Mouse (Mus musculus) lung, postnatal 0 days (tissue): Measurements from ENCODE around the gene Mtnr1b.

Source experiments
- CTCF ChIP-seq: IDR thresholded peaks from 2 replicates; pipeline ENCODE4 v1.5.1; 2016; ENCODE audit warnings: antibody characterized with exemption, mild to moderate bottlenecking
- EP300 ChIP-seq: IDR thresholded peaks from 2 replicates; pipeline ENCODE4 v1.6.1; 2016; ENCODE audit warnings: antibody characterized with exemption, mild to moderate bottlenecking, control low read depth

DNA sequence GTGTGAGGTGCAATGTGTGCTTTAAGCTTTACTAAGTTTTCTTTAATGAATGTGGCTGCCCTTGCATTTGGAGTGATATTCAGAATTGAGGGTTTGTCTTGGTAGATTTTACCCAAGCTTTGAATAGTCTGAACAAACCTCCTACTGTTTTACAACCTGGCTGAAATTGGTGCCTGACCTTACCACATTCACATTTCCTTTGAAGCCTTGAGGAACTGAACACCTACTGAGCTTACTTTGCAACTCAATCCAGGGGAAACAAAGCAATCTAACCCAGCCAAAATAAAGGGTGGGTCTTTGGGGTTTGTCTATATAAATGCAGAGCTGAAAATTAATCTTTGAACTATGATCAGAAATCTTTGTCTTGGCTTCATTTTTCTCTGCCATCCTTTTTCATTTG, 23.6 kb downstream of the Mtnr1b start:
- TF ChIP-seq CTCF: no peak
- TF ChIP-seq EP300: no peak
